Mouse (Mus musculus) monocyte, adult 59 days (primary cell): ENCODE data around the gene Ubn1. TPM values are rescaled to one million over a fixed set of nuclear protein-coding genes. Genes with fewer than 3 reads are reported as not detected.

Experiments
- total RNA-seq, 2 experiments: library from RNA; stranded (reverse); gene quantifications; one replicate each; pipeline ENCODE4 v1.2.4; 2023

Ubn1 gene
- total RNA-seq = 10 to 100 TPM; 72.0 to 76.6 TPM

DNA sequence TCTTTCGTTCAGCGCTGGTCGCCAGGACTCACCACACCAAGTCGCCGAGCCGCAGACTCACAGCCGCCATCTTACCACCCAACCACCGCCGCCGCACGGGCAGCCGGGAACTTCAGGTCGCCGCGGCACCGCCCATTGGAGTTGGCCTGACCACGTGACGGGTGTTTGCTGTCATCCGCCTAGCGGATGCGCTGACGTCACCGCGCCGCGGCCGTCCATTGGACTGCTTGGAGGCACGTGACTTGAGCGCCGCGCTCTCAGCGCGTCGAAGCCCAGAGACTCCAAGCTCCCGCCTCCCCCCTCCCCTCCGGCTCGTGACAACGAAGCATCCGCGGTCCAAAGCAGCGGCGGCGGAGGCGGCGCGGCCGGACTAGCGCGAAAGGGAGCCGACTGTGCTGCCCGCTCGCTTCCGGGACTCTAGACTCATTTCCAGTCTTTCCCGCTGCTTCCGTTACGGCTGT, at the start of gene Ubn1, which contains the start of gene Glyr1:
TSS of gene Ubn1 (plus strand) at position 284 of the 461 bp plus-strand sequence.
TSS of gene Glyr1 (minus strand) at position 90 of the 461 bp plus-strand sequence.

GRCm38 (mm10) chr16:5007067-5007466, 42.8 kb upstream of the Ubn1 start, which contains the start of gene Smim22:
Gene Smim22 (plus strand): TSS chr16:5007288.

DNA sequence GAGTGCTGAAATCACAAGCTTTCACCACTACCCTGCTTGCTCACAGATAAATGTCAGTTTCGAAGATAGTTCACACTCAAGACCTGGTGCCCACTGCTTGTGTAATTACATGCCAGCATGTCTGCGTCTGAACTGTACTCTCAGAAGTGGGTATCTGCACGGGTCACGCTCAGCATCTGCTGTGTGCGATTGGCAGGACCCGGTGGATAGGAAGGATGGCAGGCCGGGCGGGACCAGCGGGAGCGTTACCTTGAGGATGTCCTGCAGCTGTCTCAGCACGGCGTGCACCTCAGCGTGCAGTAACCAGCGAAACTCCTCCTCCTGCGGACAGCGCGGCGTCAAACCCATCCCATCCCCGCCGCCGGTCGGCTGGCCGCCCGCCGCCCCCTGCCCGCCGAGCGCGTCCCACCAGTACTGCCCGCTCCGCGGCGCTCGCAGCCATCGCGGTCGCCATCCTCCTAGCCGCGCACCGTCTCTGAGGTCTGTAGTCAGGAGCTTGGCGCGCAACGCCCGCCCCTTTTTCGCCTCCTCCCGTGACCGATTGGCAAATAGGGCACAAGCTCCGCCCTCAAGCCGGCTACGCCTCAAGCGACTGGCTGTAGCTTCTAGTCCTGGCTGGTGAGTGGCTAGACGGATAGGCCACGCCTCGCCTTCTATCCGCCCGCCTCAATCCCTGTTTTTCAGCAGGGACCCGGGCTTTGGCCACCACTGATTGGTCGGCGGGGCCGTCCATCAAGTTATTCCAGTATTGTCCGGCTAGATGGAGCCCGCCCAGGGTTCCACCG, 36.6 kb upstream of the Ubn1 start, which contains the start of gene Rogdi:
TSS of gene Rogdi (minus strand) at position 500 of the 785 bp plus-strand sequence.

DNA sequence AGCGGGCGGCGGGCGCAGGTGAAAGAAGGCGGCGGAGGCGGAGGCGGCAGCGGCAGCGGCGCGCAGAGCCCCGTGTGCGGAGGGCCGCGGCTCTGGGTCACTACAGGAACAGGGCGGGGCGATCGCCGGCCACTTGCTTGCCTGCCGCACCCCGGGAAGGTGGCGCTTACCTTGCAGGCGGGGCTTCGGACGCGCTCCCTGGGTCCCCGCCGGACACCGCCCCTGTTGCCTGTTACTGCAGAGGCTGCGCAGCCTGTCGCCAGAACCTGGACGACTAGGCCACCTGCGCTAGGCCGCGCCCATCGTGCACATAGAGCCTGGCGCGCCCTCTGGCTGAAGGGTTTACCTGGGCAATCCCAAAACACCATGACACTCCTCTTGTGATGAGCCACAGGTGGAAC, 82.5 kb downstream of the Ubn1 start, which contains the start of gene Ppl:
TSS of gene Ppl (minus strand) at position 21 of the 401 bp plus-strand sequence.

Other genes with a start within 250 kb of the Ubn1 start
- not detected for gene 4930562C15Rik, start 214.6 kb upstream of the Ubn1 start, total RNA-seq
- gene Ubald1, start 169.7 kb upstream of the Ubn1 start, total RNA-seq = 10 to 100 TPM; 80.9 to 88.1 TPM
- 10 to 100 TPM; 67.1 to 77.5 TPM for gene Mgrn1, start 163.8 kb upstream of the Ubn1 start, total RNA-seq
- gene Nudt16l1, start 111.3 kb upstream of the Ubn1 start, total RNA-seq = 10 to 100 TPM; 32.8 to 40.9 TPM
- 10 to 100 TPM; 32.1 to 42.8 TPM for gene Anks3, start 85.9 kb upstream of the Ubn1 start, total RNA-seq
- gene Sept12, start 52.2 kb upstream of the Ubn1 start, total RNA-seq = not detected
- not detected for gene Smim22, start 42.8 kb upstream of the Ubn1 start, total RNA-seq
- 10 to 100 TPM; 85.5 to 87.1 TPM for gene Rogdi, start 36.5 kb upstream of the Ubn1 start, total RNA-seq
- 100 to 1,000 TPM; 117 to 122 TPM for gene Glyr1, start 194 bp upstream of the Ubn1 start, total RNA-seq
- under 1 TPM; 0.13 to 0.27 TPM for gene Ppl, start 82.4 kb downstream of the Ubn1 start, total RNA-seq
- not detected for gene Sec14l5, start 97.1 kb downstream of the Ubn1 start, total RNA-seq
- gene Nagpa, start 154.0 kb downstream of the Ubn1 start, total RNA-seq = 10 to 100 TPM; 62.3 to 71.2 TPM
- not detected for gene AU021092, start 172.2 kb downstream of the Ubn1 start, total RNA-seq
- gene Alg1, start 183.6 kb downstream of the Ubn1 start, total RNA-seq = 10 to 100 TPM; 29.4 to 32.8 TPM
- gene Eef2kmt, start 205.9 kb downstream of the Ubn1 start, total RNA-seq = 10 to 100 TPM; 10.8 to 13.7 TPM